Mouse (Mus musculus) embryonic fibroblast, embryonic 13.5 days (primary cell): ENCODE results near the gene C1qtnf3. TPM values are rescaled to one million over a fixed set of nuclear protein-coding genes. Genes with fewer than 3 reads are reported as not detected.

Experiments used
- H3K27ac ChIP-seq: 2 replicates; pipeline ENCODE4 v1.5.1; 2012; ENCODE audit warnings: low read length, control low read depth, inconsistent platforms; ENCODE audit not compliant: insufficient read depth
- H3K4me1 ChIP-seq: 2 replicates; pipeline ENCODE4 v1.6.1; 2011; ENCODE audit warnings: low read length; ENCODE audit not compliant: control insufficient read depth, insufficient read depth
- H3K4me3 ChIP-seq: 2 replicates; pipeline ENCODE4 v1.5.1; 2011; ENCODE audit warnings: mild to moderate bottlenecking, control low read depth, low read length; ENCODE audit not compliant: insufficient read depth
- CTCF ChIP-seq: IDR thresholded peaks from 2 replicates; pipeline ENCODE4 v1.5.1; 2011; ENCODE audit warnings: mild to moderate bottlenecking, control low read depth, low read length, moderate library complexity, borderline replicate concordance; ENCODE audit not compliant: insufficient read depth
- POLR2A ChIP-seq: IDR thresholded peaks from 2 replicates; pipeline ENCODE4 v1.6.1; 2011; ENCODE audit warnings: low read depth, mild to moderate bottlenecking, control low read depth, low read length, moderate library complexity
- polyA plus RNA-seq: library from polyadenylated mRNA; stranded (reverse); fragments of >200 nt; gene quantifications from 2 replicates; pipeline ENCODE4 v1.2.4, GENCODE M21; 2011; ENCODE audit warnings: low read depth; ENCODE audit not compliant: missing spikeins, insufficient read length

The C1qtnf3 gene
- polyA plus RNA-seq, 1 experiment, result 180 TPM

DNA sequence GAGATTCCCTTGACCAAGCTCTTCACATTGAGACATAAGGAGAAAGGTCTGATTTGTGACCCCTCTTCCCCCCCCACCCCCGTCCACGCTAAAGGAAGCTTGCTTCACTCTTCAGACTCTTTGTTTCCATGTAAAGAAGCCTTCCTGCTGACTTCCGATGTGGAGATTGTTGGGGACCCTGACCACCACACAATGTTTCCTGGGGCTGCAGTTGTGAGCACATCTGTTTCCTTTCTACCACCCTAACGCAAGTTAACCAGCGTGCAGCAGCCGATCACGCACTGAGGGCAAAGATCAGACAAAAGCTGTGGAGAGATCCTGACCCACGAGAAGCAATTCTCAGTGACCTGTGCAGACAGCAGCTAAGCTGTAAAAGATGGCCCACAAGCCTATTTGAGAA is 24.8 kb upstream of the C1qtnf3 start:
- Histone ChIP-seq H3K4me1 (peaks cover 3% of the 10 kb centered on the region; the same call in 1 of the 2 replicates), H3K27ac (no peak overlapping the region)
- no peak for TF ChIP-seq POLR2A
- no peak for TF ChIP-seq CTCF

DNA sequence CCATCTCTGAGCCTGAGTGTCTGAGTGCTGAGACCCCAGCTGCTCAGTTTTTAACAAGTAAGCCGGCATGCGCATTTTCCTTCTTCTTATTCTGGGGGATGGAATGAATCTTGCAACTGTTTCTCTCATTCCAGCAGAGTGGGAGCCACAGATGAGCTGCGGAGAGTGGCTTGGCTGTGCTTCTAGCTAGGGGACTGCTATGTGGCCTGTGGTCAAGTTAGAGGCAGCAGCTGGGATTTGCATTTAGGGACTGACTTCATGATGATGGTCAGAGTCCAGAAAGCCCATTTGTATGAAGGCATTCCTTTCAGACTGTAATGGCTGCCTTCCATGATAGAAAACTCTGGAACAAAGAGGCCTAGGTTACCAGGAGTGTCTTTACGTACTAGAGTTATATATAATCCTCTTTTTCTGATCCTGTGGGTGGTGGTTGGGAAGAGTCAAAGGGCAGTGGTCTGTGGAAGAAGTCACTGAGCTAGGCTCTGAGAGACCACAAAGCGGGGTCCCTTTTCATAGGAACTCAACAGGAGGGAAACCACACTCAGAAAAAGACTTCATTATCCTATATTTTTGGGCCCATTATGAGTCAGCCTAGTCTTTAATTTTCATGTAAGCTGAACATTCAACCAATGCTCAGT is 23.4 kb upstream of the C1qtnf3 start:
- no peak overlapping the region for H3K27ac ChIP-seq

More for the DNA sequence above, 24.8 kb upstream of the C1qtnf3 start:
- H3K4me3 ChIP-seq, result no peak overlapping the region

DNA sequence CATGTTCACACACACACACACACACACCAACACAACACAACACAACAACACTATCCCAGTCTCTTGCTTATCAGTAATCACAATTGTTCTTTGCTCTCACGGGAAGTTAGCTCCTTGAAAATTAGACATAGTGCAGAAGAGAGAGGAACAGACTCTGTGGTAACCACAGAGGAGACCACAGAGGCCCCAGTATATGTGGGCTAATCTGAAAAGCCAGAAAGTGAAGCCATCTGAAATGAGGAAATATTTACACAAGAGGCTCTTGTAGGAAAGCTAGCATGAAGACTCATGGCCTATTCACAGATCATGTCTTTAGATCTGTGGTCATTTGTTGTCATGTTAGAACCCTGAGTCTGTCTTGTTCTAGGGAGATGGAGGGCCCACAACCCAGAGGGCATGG is 18.2 kb upstream of the C1qtnf3 start:
- no peak overlapping the region for H3K4me3 ChIP-seq
- TF ChIP-seq POLR2A (no peak), CTCF (no peak)
- H3K4me1 ChIP-seq, result no peaks in the 10 kb centered on the region
- H3K27ac ChIP-seq, result no peak overlapping the region

More for the DNA sequence above, 23.4 kb upstream of the C1qtnf3 start:
- TF ChIP-seq CTCF, result no peak
- no peak for TF ChIP-seq POLR2A
- Histone ChIP-seq H3K4me1 (no peaks in the 10 kb centered on the region), H3K4me3 (no peak overlapping the region)

DNA sequence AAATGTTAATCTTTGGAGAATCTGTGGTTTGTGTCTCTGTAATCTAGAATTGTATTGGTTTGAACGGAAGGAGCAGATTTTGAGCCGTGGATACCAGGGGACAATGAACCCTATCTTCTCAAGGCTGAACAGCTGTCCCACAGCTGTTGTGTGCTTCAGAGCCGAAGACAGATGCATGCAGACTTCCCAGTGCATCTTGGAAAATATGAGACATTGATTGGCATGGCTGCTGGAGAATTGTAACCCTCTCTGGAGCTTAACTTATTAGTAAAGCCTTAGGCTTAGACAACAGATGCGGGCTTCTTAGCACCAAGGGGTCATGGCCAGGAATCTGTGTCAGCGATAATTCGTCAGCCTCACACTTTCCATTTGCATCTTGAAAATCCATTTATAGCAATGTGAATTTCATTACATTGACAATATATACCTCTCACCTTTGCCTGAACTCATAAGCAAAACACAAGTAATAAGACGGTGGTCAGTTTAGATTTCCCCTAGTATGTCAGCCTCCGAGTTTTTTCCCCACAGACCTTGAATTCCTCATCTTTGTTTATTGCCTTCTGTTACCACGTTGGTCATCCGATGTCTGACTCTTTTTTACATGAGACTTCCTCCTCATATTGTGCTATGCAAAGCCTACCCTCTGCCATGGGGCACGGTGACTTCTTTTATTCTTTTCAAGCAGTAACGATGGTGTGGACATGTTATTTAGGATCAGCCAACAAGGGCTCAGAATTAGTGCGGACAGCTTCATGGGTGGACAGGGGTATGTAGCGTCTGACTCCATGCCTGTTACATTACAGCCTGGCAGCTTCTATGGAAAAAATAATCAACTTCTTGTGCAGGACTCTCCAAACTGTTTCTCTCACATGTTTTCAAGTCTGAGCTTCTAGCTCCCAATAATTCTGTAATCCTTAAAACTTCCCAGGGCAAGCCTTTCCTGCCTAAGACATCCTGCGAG is 11.7 kb upstream of the C1qtnf3 start:
- peak overlapping the region; percentile 94 for H3K27ac ChIP-seq
- TF ChIP-seq POLR2A, result no peak
- no peak for TF ChIP-seq CTCF
- peaks cover 11% of the 10 kb centered on the region for H3K4me1 ChIP-seq
- no peak overlapping the region for H3K4me3 ChIP-seq

DNA sequence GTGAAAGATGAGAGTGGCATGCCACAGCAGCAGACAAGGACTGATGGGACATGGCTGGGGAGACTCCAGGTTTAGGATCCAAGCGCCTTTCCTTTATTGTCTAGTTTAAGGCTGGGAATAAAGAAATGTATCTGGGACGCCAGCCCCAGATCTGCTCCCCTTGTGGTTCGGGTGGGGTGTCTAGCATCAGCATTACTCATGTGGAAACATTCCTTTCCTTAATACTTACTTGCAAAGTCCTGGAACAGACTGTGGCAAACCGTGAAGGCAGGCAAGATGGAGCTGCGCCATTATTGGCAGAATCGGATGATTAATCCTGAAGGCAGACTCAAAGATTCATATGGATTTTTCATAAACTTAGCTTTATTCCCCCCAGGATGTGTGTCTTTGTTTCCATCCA is 10.2 kb upstream of the C1qtnf3 start:
- TF ChIP-seq POLR2A (no peak), CTCF (no peak)
- Histone ChIP-seq H3K4me1 (peaks cover 11% of the 10 kb centered on the region), H3K27ac (peak overlapping the region; percentile 94), H3K4me3 (no peak overlapping the region)

DNA sequence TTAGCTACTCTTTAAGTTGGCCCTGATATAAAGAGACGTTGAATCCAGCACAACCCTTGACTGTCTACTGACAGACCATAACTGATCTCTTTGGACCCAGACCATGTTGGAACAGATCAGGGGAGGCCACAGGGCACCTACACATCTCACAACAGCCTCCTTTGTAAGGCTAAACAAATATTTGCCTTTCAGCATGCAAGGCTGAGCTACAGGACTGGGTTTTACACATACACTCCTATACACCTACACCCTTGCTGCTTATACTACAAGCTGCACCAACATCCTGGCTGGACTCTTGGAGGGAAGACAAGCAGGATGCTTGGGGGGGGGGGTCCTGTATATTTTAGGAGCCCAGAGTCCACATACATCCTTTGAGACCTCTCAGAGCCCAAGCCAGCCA is 4.3 kb upstream of the C1qtnf3 start:
- no peak overlapping the region for H3K4me3 ChIP-seq

DNA sequence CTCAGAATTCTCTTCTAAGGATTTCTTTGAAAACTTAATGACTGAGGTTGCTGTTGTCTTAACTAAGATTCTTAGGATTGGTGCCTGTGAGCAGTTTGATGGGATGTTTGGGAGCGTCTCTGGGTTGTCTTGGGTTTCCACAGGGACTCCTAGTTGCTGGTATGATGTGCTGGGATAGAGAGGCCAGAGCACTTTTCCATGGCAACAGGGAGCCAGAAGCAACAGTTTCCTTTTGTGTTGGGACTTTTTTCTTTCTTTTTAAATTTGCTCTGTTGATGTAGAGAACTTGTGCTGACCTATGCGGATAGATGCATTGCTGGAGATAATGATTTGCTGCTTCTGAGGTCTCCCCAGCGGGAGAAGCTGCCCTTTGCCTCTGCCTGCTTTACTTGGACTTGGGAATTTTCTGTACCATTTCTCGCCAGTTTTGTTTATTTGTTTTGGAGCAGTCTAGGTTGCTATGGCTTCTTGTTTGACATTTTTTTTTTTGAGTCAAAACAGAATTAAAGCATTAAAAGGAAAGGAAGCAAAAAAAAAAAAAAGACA is 701 bp downstream of the C1qtnf3 start:
- H3K27ac ChIP-seq, result no peak overlapping the region
- peaks cover 10% of the 10 kb centered on the region for H3K4me1 ChIP-seq
- no peak for TF ChIP-seq CTCF
- TF ChIP-seq POLR2A, result no peak
- H3K4me3 ChIP-seq, result no peak overlapping the region; the same call in 1 of the 2 replicates

More for the DNA sequence above, 4.3 kb upstream of the C1qtnf3 start:
- H3K4me1 ChIP-seq, result peaks cover 4% of the 10 kb centered on the region; the same call in 1 of the 2 replicates
- TF ChIP-seq CTCF (no peak), POLR2A (no peak)
- H3K27ac ChIP-seq, result no peak overlapping the region

DNA sequence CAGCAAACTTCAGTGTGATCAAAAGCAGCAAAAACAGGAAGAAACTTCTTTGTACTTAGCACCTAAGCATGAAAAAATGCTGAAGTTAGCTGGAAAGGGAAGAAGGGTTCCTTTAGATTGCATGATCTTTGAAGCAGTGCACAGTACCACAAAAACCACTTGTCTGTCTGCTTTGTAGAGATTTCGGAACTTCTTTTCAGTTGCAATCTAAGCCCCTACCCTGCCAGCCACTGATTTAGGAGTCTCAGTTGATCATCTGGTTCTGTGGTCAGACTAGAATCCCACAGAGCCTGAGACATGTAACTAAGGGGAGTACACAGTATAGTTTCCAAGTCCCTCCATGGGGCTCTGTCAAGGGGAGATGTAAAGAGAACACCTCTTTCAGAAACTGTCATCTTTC is 1.3 kb downstream of the C1qtnf3 start:
- H3K27ac ChIP-seq, result no peak overlapping the region
- peaks cover 10% of the 10 kb centered on the region for H3K4me1 ChIP-seq
- H3K4me3 ChIP-seq, result 0 out of 2 replicates have a peak overlapping the region, but pooled peaks have one; percentile 2
- no peak for TF ChIP-seq POLR2A
- no peak for TF ChIP-seq CTCF

DNA sequence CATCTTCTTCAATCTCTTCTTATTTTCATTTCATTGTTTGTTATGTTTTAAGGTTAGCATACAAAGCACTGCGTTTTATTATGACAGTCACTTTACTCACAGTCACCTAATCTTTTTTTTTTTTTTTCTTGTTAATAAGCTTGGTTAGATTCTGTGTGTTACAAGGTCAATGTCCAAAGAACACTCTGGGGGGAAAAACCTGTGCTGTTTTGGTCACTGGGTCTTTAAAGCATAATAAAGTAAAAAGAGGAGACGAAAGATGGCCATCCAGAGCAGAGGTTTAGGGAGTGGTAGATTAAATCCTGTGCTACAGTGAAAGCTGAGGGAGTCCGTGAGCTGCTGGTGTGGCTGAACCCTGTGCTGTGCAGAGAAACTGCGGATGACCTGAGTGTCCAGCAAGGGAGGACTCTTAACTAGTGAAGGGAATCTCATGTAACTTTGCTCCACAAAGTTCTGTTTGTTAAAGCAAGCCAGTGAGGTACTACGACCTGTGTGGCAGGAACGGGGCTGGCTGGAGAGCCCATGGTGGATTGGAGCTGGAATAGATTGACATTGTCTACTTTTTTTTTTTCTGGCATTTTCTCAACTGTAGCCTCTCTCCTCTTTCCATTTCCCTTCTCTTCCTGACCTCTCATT is 2.4 kb downstream of the C1qtnf3 start:
- peaks cover 10% of the 10 kb centered on the region for H3K4me1 ChIP-seq
- no peak overlapping the region for H3K27ac ChIP-seq
- no peak for TF ChIP-seq CTCF
- no peak for TF ChIP-seq POLR2A
- H3K4me3 ChIP-seq, result no peak overlapping the region
